Mouse (Mus musculus) cerebellum, adult (tissue): ENCODE data around the gene Vmn1r132.
"Not testable (repeated sequence)": the region's sequence is repeated elsewhere in the genome, so short reads cannot be mapped to it uniquely, and the experiment has no call there.

Experiments used
- ATAC-seq: cut with Nextera tagmentation; 2 replicates; pipeline ENCODE4 v1.9.2; 2017; ENCODE audit warnings: mild to moderate bottlenecking, moderate library complexity, mixed read lengths; ENCODE audit not compliant: insufficient number of reproducible peaks, low FRiP score, low TSS enrichment

Gene Vmn1r132

DNA sequence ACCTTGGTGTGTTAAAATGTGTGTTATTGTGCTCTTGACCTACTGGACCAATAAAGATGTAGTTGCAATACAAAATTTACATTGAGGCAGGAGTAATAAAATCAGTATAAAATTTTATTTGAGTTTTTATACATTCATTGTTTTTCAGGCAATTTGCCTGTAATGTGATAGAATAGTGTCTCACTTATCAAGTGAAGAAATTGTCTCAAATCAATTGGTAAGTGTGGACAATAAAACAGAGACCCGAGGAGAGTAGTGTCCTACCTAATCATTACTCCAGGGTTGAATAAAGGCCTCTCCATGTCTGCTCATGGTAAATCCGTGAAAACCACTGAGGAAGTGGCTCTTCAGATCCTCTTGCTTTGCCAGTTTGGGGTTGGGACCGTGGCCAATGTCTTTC, at the start of gene Vmn1r132:
TSS of gene Vmn1r132 (plus strand) at position 301 of the 400 bp plus-strand sequence.
- ATAC-seq, result not testable (repeated sequence)
